Mouse (Mus musculus): ENCODE data around the gene Gnpat.

- TF ChIP-seq POLR2A (IDR thresholded peaks at IDR 0.05; ENCODE audit: control insufficient read depth in 1 of 2, insufficient read depth in 1 of 2, low read depth in 1 of 2, low read length in 2 of 2, poor library complexity in 1 of 2) (no peak), USF2 (IDR thresholded peaks at IDR 0.05; ENCODE audit: borderline replicate concordance in 1 of 2, insufficient read depth in 1 of 2, low read depth in 1 of 2, low read length in 2 of 2) (no peak), CTCF (IDR thresholded peaks at IDR 0.05 in 2 of 3, conservative IDR thresholded peaks at IDR 0.05 in 1 of 3; ENCODE audit: control insufficient read depth in 1 of 3, insufficient read depth in 1 of 3, low read depth in 2 of 3, low read length in 3 of 3, poor library complexity in 1 of 3, severe bottlenecking in 1 of 3) (no peak), ETS1 (IDR thresholded peaks at IDR 0.05; ENCODE audit: low read depth, low read length) (no peak)
Measured at GRCm38 (mm10) chr8:124925544-124926266, 62.9 kb downstream of the Gnpat start.

All from MEL (cell line).